Mouse (Mus musculus) 3T3-L1 (cell line): Measurements from ENCODE around the gene Tnni2.

Experiments
- DNase-seq: peaks from one replicate; pipeline ENCODE4 v3.0.0-alpha.2; 2015; ENCODE audit warnings: low read depth, low spot score

Tnni2 gene

DNA sequence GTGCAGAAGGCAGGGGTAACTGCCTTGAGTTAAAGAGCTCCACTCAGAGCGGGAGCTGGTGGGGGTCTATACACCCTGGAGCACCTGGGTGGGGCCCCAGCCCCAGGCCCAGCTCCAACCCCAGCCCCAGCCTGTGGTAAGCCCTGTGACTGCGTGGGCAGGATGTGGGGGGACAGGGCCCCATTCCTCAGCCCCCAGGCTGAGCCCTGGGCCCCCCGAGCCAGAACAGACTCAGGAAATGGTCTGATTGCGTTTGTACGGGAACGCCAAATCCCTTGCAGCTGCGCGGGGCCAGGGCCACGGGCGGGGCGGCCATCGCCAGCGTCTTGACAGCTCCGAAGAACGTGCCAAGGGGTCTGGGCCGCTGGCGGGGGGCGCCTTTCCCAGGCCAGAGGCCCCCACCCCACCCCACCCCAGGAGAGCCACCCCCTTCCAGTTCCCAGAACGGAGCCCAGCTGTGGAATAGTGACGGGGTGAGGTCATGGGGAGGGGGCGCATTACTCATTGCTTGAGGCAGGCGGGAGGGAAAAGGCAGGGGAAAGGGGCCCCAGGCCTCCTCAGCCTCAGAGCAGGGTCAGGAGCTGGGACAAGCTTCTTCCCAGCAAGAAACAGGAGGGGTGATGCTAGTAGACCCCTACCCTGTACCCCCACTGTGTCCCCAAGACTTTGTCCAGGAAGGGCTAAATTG, 40.1 kb downstream of the Tnni2 start:
- DNase-seq = peak; percentile 30

GRCm38 (mm10) chr7:142482256-142482609, 40.6 kb downstream of the Tnni2 start:
- no peak for DNase-seq

GRCm38 (mm10) chr7:142483136-142483535, 41.5 kb downstream of the Tnni2 start:
- DNase-seq = no peak

DNA sequence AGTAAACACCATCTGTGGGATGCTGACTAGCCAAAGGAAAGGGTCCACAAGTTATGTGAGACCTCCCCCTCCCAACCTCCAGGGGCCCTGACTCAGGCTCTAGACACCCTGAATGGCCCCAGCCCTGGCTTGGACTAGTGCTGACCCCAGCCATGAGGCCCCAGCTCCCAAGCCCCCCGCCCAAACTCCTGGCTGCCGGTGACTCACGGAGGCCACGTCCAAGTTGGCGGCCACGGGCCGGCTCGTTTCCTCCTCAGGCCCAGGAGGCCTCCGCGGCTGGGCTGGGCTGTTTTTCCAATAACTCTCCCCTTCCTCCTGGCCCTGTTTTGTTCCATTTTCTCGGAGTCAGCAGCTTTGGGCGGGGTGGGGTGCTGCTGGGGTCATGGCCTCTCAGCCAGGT, 43.2 kb downstream of the Tnni2 start:
- DNase-seq = no peak

- DNase-seq = no peak
These were observed 45.1 kb downstream of the Tnni2 start for GRCm38 (mm10) chr7:142486751-142487162.

DNA sequence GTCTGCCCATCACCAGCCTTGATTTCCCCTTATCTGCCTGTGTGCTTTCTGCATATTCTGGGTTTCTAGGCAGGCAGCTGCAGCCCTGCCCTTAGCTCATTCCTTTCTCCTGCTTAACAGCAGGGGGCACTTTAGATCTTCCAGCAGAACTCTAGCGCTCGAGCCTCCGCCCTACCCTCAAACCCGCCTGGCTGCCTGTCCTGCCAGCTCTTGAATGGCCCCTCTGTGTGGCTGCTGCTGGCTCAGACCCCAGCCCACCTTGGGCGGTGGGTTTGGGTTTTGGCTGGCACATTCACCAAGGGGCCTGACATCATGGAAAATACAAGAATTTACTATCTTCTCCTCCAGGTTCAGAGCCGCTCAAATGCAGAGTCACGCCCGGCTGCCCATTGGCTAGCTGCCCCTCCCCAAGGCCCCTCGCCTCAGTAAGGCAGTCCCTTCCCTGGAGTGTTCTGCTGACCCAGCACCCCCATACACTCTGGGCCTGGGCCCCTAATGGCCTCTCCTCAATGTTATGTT, 45.8 kb downstream of the Tnni2 start:
- no peak for DNase-seq

DNA sequence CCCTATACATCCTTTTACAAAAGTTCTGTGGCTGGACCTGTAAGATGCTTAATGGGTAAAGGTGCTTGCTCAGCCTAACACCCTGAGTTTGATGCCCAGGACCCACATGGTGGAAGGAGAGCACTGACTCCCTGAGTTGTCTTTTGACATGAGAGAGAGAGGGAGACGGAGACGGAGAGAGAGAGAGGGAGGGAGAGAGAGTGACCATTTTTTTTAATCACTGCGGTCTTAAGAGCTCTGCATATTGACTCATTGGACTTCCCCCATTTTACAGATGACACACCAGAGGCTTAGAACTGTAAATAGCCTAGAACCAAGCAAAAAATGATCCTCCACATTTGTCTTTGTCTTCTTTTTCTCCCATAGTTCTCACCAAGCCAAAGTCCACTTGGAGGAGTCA, 46.4 kb downstream of the Tnni2 start:
- DNase-seq = no peak

DNA sequence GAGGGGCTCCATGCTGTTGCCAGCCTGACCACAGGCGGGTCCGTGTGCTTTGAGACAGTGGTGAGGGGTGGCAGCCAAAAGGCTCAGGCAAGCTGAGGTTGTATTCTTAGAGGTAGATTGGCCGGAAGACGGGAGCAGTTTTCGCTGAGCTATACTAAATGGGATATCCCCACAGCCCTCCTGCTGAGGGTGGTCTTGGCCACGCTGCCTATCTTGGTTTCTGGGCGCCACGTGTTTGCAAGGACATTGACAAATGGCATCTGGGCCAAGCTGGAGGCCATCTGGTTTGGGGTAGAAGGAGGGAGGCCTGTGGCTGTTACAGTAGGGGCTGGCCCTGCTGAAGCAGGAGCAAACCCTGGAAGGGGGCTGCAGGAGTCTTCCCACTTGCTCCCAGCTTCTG, 51.9 kb downstream of the Tnni2 start:
- no peak for DNase-seq
